ENCODE assay signal across 13 mouse cellular contexts in genomic region chr8:88524851-88525250, GRCm38 (mm10). TPM values are rescaled to one million over a fixed set of nuclear protein-coding genes. Genes with fewer than 3 reads are reported as not detected.
A peak's percentile ranks its signal among the peaks of the same experiment; 100 is the strongest.
DNase-seq lines count a peak whose midpoint lies in the region; ATAC-seq and TF ChIP-seq lines count a peak whose summit lies in the region.
"Had no signal": no experiment of that assay in that cellular context is flagged by ENCODE, and none has a peak within 500 bp of the region (broad histone marks: within the 10 kb centered on the region; RNA-seq: fewer than 3 reads in every experiment).

No protein-coding gene starts in this region.

- H3K27me3 ChIP-seq in forebrain, embryonic 10.5 days (ENCODE audit: poor library complexity, severe bottlenecking), result peaks cover 26% of the 10 kb centered on the region
- H3K27me3 ChIP-seq in forebrain, embryonic 11.5 days (ENCODE audit: control insufficient read depth, insufficient read depth, low read length), result peaks cover 5% of the 10 kb centered on the region; the same call in 1 of the 2 replicates
- H3K27me3 ChIP-seq in midbrain, embryonic 11.5 days (ENCODE audit: control insufficient read depth, insufficient read depth, low read length), result peaks cover 8% of the 10 kb centered on the region
- no peaks in the 10 kb centered on the region for H3K27me3 ChIP-seq in midbrain, embryonic 16.5 days (ENCODE audit: control insufficient read depth, insufficient read depth, low read depth, low read length)
- peaks cover 5% of the 10 kb centered on the region; the same call in 1 of the 2 replicates for H3K27me3 ChIP-seq in neural tube, embryonic 13.5 days
- peaks cover 54% of the 10 kb centered on the region for H3K27me3 ChIP-seq in liver, embryonic 12.5 days (replicated peaks)

- no peak for ATAC-seq in forebrain, embryonic 11.5 days (replicated peaks; ENCODE audit: low FRiP score)
- ATAC-seq in midbrain, embryonic 11.5 days (ENCODE audit: low FRiP score), result no peak
- no peak for ATAC-seq in midbrain, embryonic 16.5 days
- no peak for ATAC-seq in neural tube, embryonic 13.5 days (ENCODE audit: low read depth)
- ATAC-seq in liver, embryonic 12.5 days, result no peak

- H3K27ac ChIP-seq in forebrain, embryonic 10.5 days, result no peak overlapping the region
- no peak overlapping the region for H3K27ac ChIP-seq in forebrain, embryonic 11.5 days (ENCODE audit: low read depth, low read length)
- no peak overlapping the region for H3K27ac ChIP-seq in midbrain, embryonic 11.5 days (ENCODE audit: low read depth, low read length)
- no peak overlapping the region for H3K27ac ChIP-seq in midbrain, embryonic 16.5 days (ENCODE audit: low read length)
- no peak overlapping the region for H3K27ac ChIP-seq in neural tube, embryonic 13.5 days (replicated peaks)
- no peak overlapping the region for H3K27ac ChIP-seq in liver, embryonic 12.5 days
- H3K27ac ChIP-seq: forebrain, embryonic 12.5 days had no signal

- peaks cover 47% of the 10 kb centered on the region for H3K36me3 ChIP-seq in forebrain, embryonic 10.5 days (replicated peaks)
- H3K36me3 ChIP-seq in forebrain, embryonic 11.5 days (ENCODE audit: control insufficient read depth, insufficient read depth, low read length), result no peaks in the 10 kb centered on the region
- H3K36me3 ChIP-seq in midbrain, embryonic 11.5 days (ENCODE audit: control insufficient read depth, insufficient read depth, low read length), result no peaks in the 10 kb centered on the region; the same call in 1 of the 2 replicates
- H3K36me3 ChIP-seq in midbrain, embryonic 16.5 days (ENCODE audit: control insufficient read depth, insufficient read depth, low read length), result no peaks in the 10 kb centered on the region
- H3K36me3 ChIP-seq in neural tube, embryonic 13.5 days, result no peaks in the 10 kb centered on the region
- H3K36me3 ChIP-seq in liver, embryonic 12.5 days, result no peaks in the 10 kb centered on the region
- H3K36me3 ChIP-seq: G1E had no signal

- H3K9me3 ChIP-seq in forebrain, embryonic 10.5 days, result no peaks in the 10 kb centered on the region
- no peaks in the 10 kb centered on the region for H3K9me3 ChIP-seq in forebrain, embryonic 11.5 days (ENCODE audit: control insufficient read depth, low read length)
- H3K9me3 ChIP-seq in midbrain, embryonic 11.5 days (ENCODE audit: control insufficient read depth, low read length), result no peaks in the 10 kb centered on the region
- no peaks in the 10 kb centered on the region for H3K9me3 ChIP-seq in midbrain, embryonic 16.5 days (replicated peaks; ENCODE audit: control insufficient read depth, low read length, poor library complexity, severe bottlenecking)
- H3K9me3 ChIP-seq in neural tube, embryonic 13.5 days, result no peaks in the 10 kb centered on the region
- no peaks in the 10 kb centered on the region for H3K9me3 ChIP-seq in liver, embryonic 12.5 days (replicated peaks)
- H3K9me3 ChIP-seq: forebrain, embryonic 12.5 days had no signal

- H3K9ac ChIP-seq in forebrain, embryonic 11.5 days (ENCODE audit: low read length), result no peak overlapping the region
- H3K9ac ChIP-seq in midbrain, embryonic 11.5 days (ENCODE audit: low read length), result no peak overlapping the region
- H3K9ac ChIP-seq in midbrain, embryonic 16.5 days (ENCODE audit: low read depth, low read length), result no peak overlapping the region
- H3K9ac ChIP-seq in neural tube, embryonic 13.5 days, result no peak overlapping the region
- no peak overlapping the region for H3K9ac ChIP-seq in liver, embryonic 12.5 days

- peak; percentile 59; the same call in 1 of the 2 replicates for TF ChIP-seq POLR2A in lung, adult 2 months (IDR thresholded peaks at IDR 0.05; ENCODE audit: borderline replicate concordance, extremely low read depth, low read depth, low read length)

- H3K4me2 ChIP-seq in forebrain, embryonic 11.5 days (ENCODE audit: low read depth, low read length, severe bottlenecking), result no peak overlapping the region
- H3K4me2 ChIP-seq in midbrain, embryonic 11.5 days, result peak overlapping the region; percentile 93; the same call in 1 of the 2 replicates
- no peak overlapping the region; the same call in 1 of the 2 replicates for H3K4me2 ChIP-seq in midbrain, embryonic 16.5 days (ENCODE audit: low read length)
- peak overlapping the region; percentile 98 for H3K4me2 ChIP-seq in neural tube, embryonic 13.5 days
- no peak overlapping the region for H3K4me2 ChIP-seq in liver, embryonic 12.5 days

- 81% methylated on average over 7 of the region's 7 CpGs for WGBS in forebrain, embryonic 10.5 days
- WGBS in forebrain, embryonic 11.5 days, result 78% methylated on average over 7 of the region's 7 CpGs
- 70% methylated on average over 7 of the region's 7 CpGs for WGBS in midbrain, embryonic 11.5 days
- 69% methylated on average over 7 of the region's 7 CpGs for WGBS in midbrain, embryonic 16.5 days
- 52% methylated on average over 7 of the region's 7 CpGs for WGBS in lung, adult 2 months
- 67% methylated on average over 7 of the region's 7 CpGs for WGBS in neural tube, embryonic 13.5 days
- 63% methylated on average over 7 of the region's 7 CpGs for WGBS in liver, embryonic 12.5 days (ENCODE audit: insufficient replicate concordance)

- peak overlapping the region; percentile 7; the same call in 1 of the 2 replicates for H3K4me3 ChIP-seq in forebrain, embryonic 10.5 days
- H3K4me3 ChIP-seq in forebrain, embryonic 11.5 days (ENCODE audit: low read depth, low read length), result no peak overlapping the region
- no peak overlapping the region for H3K4me3 ChIP-seq in midbrain, embryonic 11.5 days (ENCODE audit: low read depth, low read length)
- H3K4me3 ChIP-seq in midbrain, embryonic 16.5 days (ENCODE audit: low read depth, low read length), result no peak overlapping the region
- peak overlapping the region; percentile 33 for H3K4me3 ChIP-seq in lung, adult 2 months (replicated peaks; ENCODE audit: extremely low read depth, low read depth, low read length)
- H3K4me3 ChIP-seq in neural tube, embryonic 13.5 days, result no peak overlapping the region
- H3K4me3 ChIP-seq in liver, embryonic 12.5 days, result no peak overlapping the region
- H3K4me3 ChIP-seq: forebrain, embryonic 12.5 days had no signal

- peaks cover 81% of the 10 kb centered on the region for H3K4me1 ChIP-seq in forebrain, embryonic 10.5 days
- peaks cover 19% of the 10 kb centered on the region for H3K4me1 ChIP-seq in forebrain, embryonic 11.5 days (replicated peaks; ENCODE audit: control insufficient read depth, insufficient read depth, low read length)
- H3K4me1 ChIP-seq in midbrain, embryonic 11.5 days (ENCODE audit: control insufficient read depth, insufficient read depth, low read length), result peaks cover 33% of the 10 kb centered on the region
- peaks cover 30% of the 10 kb centered on the region for H3K4me1 ChIP-seq in midbrain, embryonic 16.5 days (ENCODE audit: control insufficient read depth, insufficient read depth, low read length)
- H3K4me1 ChIP-seq in lung, adult 2 months (ENCODE audit: control insufficient read depth, insufficient read depth, low read length), result peaks cover 22% of the 10 kb centered on the region
- peaks cover 68% of the 10 kb centered on the region for H3K4me1 ChIP-seq in neural tube, embryonic 13.5 days (replicated peaks)
- H3K4me1 ChIP-seq in liver, embryonic 12.5 days, result peaks cover 22% of the 10 kb centered on the region; the same call in 1 of the 2 replicates

- DNase-seq in forebrain, embryonic 10.5 days (ENCODE audit: extremely low spot score, low spot score), result no peak
- DNase-seq in forebrain, embryonic 11.5 days (ENCODE audit: low spot score), result no peak
- DNase-seq in midbrain, embryonic 11.5 days (ENCODE audit: low spot score, missing footprints), result no peak
- no peak for DNase-seq in lung, adult 2 months
- DNase-seq in retina, postnatal 1 day, result no peak
- DNase-seq: heart, postnatal 14 days; liver; thymus, adult 2 months had no signal

- no peak for TF ChIP-seq CTCF in lung, adult 2 months (IDR thresholded peaks at IDR 0.05; ENCODE audit: insufficient read depth, low read length)

RNA-seq across cellular contexts. Expression of gene Nkd1, which starts 3.7 kb away (rescaled TPM):
- 47.2 and 48.5 TPM in 2 replicates for polyA plus RNA-seq in forebrain, embryonic 10.5 days (2016; fragmentation: Nextera tagmentation; extraction: Ambion mirVana)
- polyA plus RNA-seq in forebrain, embryonic 11.5 days (2014; fragmentation: Nextera tagmentation; extraction: Ambion mirVana), result 63.0 and 71.5 TPM in 2 replicates
- 50.5 and 61.1 TPM in 2 replicates for polyA plus RNA-seq in midbrain, embryonic 11.5 days (2014; fragmentation: Nextera tagmentation; extraction: Ambion mirVana)
- polyA plus RNA-seq in midbrain, embryonic 16.5 days (2015; fragmentation: Nextera tagmentation; extraction: Ambion mirVana), result 53.9 and 66.7 TPM in 2 replicates
- 143 and 171 TPM in 2 replicates for polyA plus RNA-seq in lung, adult 2 months (2012; rRNA removed)
- 48.9 and 52.3 TPM in 2 replicates for polyA plus RNA-seq in neural tube, embryonic 13.5 days (2015; fragmentation: Nextera tagmentation; extraction: Ambion mirVana)
- 4.3 and 5.5 TPM in 2 replicates for polyA plus RNA-seq in liver, embryonic 12.5 days (2016; fragmentation: Nextera tagmentation; extraction: Ambion mirVana)
- polyA plus RNA-seq: G1E had no signal

Comparison
In these comparisons a context has a peak if more than half of its experiments do, and no peak if none do; other contexts are left out.
1. H3K4me3 ChIP-seq: peak in forebrain, embryonic 10.5 days (single experiment) and lung, adult 2 months (single experiment); none in forebrain, embryonic 11.5 days (single experiment), midbrain, embryonic 11.5 days (single experiment), midbrain, embryonic 16.5 days (single experiment), neural tube, embryonic 13.5 days (single experiment) and liver, embryonic 12.5 days (single experiment).
2. H3K4me2 ChIP-seq: peak in midbrain, embryonic 11.5 days (single experiment) and neural tube, embryonic 13.5 days (single experiment); none in forebrain, embryonic 11.5 days (single experiment), midbrain, embryonic 16.5 days (single experiment) and liver, embryonic 12.5 days (single experiment).